Comparison of ENCODE assay signal across 23 mouse cellular contexts in genomic region chr8:26650287-26650686, GRCm38 (mm10).
DNase-seq lines count a peak whose midpoint lies in the region; ATAC-seq and TF ChIP-seq lines count a peak whose summit lies in the region.
"Had no signal": no experiment of that assay in that cellular context is flagged by ENCODE, and none has a peak within 500 bp of the region (broad histone marks: within the 10 kb centered on the region; RNA-seq: fewer than 3 reads in every experiment).

No protein-coding gene starts in this region.

- TF ChIP-seq POLR2A in myocyte (IDR thresholded peaks at IDR 0.05; ENCODE audit: insufficient read length, low read depth), result no peak

- H3K4me1 ChIP-seq in hindbrain, embryonic 10.5 days (replicated peaks), result 0 out of 2 replicates have a peak, but pooled peaks cover 4% of the 10 kb centered on the region
- H3K4me1 ChIP-seq in hindbrain, embryonic 11.5 days (replicated peaks; ENCODE audit: control insufficient read depth, insufficient read depth, low read length), result no peaks in the 10 kb centered on the region
- H3K4me1 ChIP-seq in neural tube, embryonic 13.5 days (replicated peaks), result 0 out of 2 replicates have a peak, but pooled peaks cover 10% of the 10 kb centered on the region
- H3K4me1 ChIP-seq in neural tube, embryonic 15.5 days, result 0 out of 2 replicates have a peak, but pooled peaks cover 4% of the 10 kb centered on the region
- H3K4me1 ChIP-seq in forebrain, embryonic 15.5 days, result no peaks in the 10 kb centered on the region
- H3K4me1 ChIP-seq: heart, embryonic 13.5 days; hindbrain, embryonic 15.5 days had no signal

- no peaks in the 10 kb centered on the region for H3K36me3 ChIP-seq in hindbrain, embryonic 10.5 days
- H3K36me3 ChIP-seq in hindbrain, embryonic 11.5 days (ENCODE audit: control insufficient read depth, insufficient read depth, low read length), result no peaks in the 10 kb centered on the region
- no peaks in the 10 kb centered on the region for H3K36me3 ChIP-seq in neural tube, embryonic 13.5 days
- no peaks in the 10 kb centered on the region for H3K36me3 ChIP-seq in neural tube, embryonic 15.5 days
- no peaks in the 10 kb centered on the region for H3K36me3 ChIP-seq in myocyte (ENCODE audit: control insufficient read depth, insufficient read depth)
- no peaks in the 10 kb centered on the region for H3K36me3 ChIP-seq in forebrain, embryonic 15.5 days
- H3K36me3 ChIP-seq: heart, embryonic 13.5 days; hindbrain, embryonic 15.5 days; limb, embryonic 10.5 days had no signal

- H3K9ac ChIP-seq in hindbrain, embryonic 11.5 days (ENCODE audit: low read depth, low read length), result no peak overlapping the region
- H3K9ac ChIP-seq in neural tube, embryonic 13.5 days, result no peak overlapping the region
- H3K9ac ChIP-seq in neural tube, embryonic 15.5 days (replicated peaks), result no peak overlapping the region
- no peak overlapping the region for H3K9ac ChIP-seq in forebrain, embryonic 15.5 days (replicated peaks)
- H3K9ac ChIP-seq: heart, embryonic 13.5 days; hindbrain, embryonic 15.5 days had no signal

- no peak for ATAC-seq in hindbrain, embryonic 11.5 days (ENCODE audit: low FRiP score)
- ATAC-seq in neural tube, embryonic 13.5 days (ENCODE audit: low read depth), result no peak
- ATAC-seq in neural tube, embryonic 15.5 days (ENCODE audit: low FRiP score), result no peak
- no peak for ATAC-seq in forebrain, embryonic 15.5 days (replicated peaks)
- ATAC-seq: forebrain, embryonic 14.5 days; midbrain, embryonic 16.5 days had no signal

- H3K27ac ChIP-seq in hindbrain, embryonic 10.5 days, result peak overlapping the region; percentile 56
- H3K27ac ChIP-seq in hindbrain, embryonic 11.5 days (ENCODE audit: low read depth, low read length), result no peak overlapping the region
- 0 out of 2 replicates have a peak overlapping the region, but pooled peaks have one; percentile 23 for H3K27ac ChIP-seq in neural tube, embryonic 13.5 days (replicated peaks)
- no peak overlapping the region for H3K27ac ChIP-seq in neural tube, embryonic 15.5 days (replicated peaks)
- no peak overlapping the region for H3K27ac ChIP-seq in forebrain, embryonic 15.5 days (replicated peaks)
- H3K27ac ChIP-seq: heart, adult 2 months; heart, embryonic 13.5 days; hindbrain, embryonic 15.5 days; limb, embryonic 10.5 days; macrophage had no signal

- no peaks in the 10 kb centered on the region; the same call in 1 of the 2 replicates for H3K27me3 ChIP-seq in hindbrain, embryonic 10.5 days (ENCODE audit: insufficient read depth, poor library complexity, severe bottlenecking)
- no peaks in the 10 kb centered on the region for H3K27me3 ChIP-seq in hindbrain, embryonic 11.5 days (ENCODE audit: control insufficient read depth, insufficient read depth, low read length)
- H3K27me3 ChIP-seq in neural tube, embryonic 13.5 days, result peaks cover 14% of the 10 kb centered on the region
- peaks cover 8% of the 10 kb centered on the region for H3K27me3 ChIP-seq in neural tube, embryonic 15.5 days (replicated peaks)
- H3K27me3 ChIP-seq in myocyte (ENCODE audit: control insufficient read depth, insufficient read depth, insufficient read length), result peaks cover 10% of the 10 kb centered on the region
- H3K27me3 ChIP-seq in forebrain, embryonic 15.5 days, result no peaks in the 10 kb centered on the region
- H3K27me3 ChIP-seq: hindbrain, embryonic 15.5 days had no signal

- no peak for DNase-seq in hindbrain, embryonic 10.5 days (ENCODE audit: low spot score)
- no peak for DNase-seq in hindbrain, embryonic 11.5 days (ENCODE audit: low spot score)
- DNase-seq in layer of hippocampus, adult 9-11 months, result peak; percentile 16
- DNase-seq in heart, adult 11 months, result no peak
- DNase-seq: cerebellum, adult 11-12 months; cerebellum, postnatal 14 days; gastrocnemius, postnatal 14 days; heart, adult 2 months; heart, postnatal 14 days; kidney, adult 8-10 months; kidney, postnatal 14 days; thymus, adult 2 months; thymus, postnatal 4 days had no signal

- no peaks in the 10 kb centered on the region for H3K79me2 ChIP-seq in myocyte (ENCODE audit: control insufficient read depth, insufficient read depth)

- no peak overlapping the region for H3ac ChIP-seq in myocyte (ENCODE audit: control insufficient read depth, insufficient read length)

- H3K4me3 ChIP-seq in hindbrain, embryonic 10.5 days, result no peak overlapping the region
- no peak overlapping the region for H3K4me3 ChIP-seq in hindbrain, embryonic 11.5 days (ENCODE audit: low read depth, low read length)
- H3K4me3 ChIP-seq in neural tube, embryonic 13.5 days, result no peak overlapping the region
- no peak overlapping the region for H3K4me3 ChIP-seq in neural tube, embryonic 15.5 days (replicated peaks)
- no peak overlapping the region for H3K4me3 ChIP-seq in myocyte
- no peak overlapping the region for H3K4me3 ChIP-seq in forebrain, embryonic 15.5 days
- H3K4me3 ChIP-seq: heart, adult 2 months; heart, embryonic 13.5 days; hindbrain, embryonic 15.5 days; limb, embryonic 10.5 days had no signal

- H3K4me2 ChIP-seq in hindbrain, embryonic 11.5 days (replicated peaks; ENCODE audit: low read depth, low read length), result no peak overlapping the region
- H3K4me2 ChIP-seq in neural tube, embryonic 13.5 days, result no peak overlapping the region
- no peak overlapping the region for H3K4me2 ChIP-seq in neural tube, embryonic 15.5 days
- no peak overlapping the region for H3K4me2 ChIP-seq in myocyte (ENCODE audit: low read depth)
- H3K4me2 ChIP-seq in forebrain, embryonic 15.5 days (replicated peaks), result no peak overlapping the region
- H3K4me2 ChIP-seq: heart, embryonic 13.5 days; hindbrain, embryonic 15.5 days had no signal

- H3K9me3 ChIP-seq in hindbrain, embryonic 10.5 days, result no peaks in the 10 kb centered on the region
- no peaks in the 10 kb centered on the region for H3K9me3 ChIP-seq in hindbrain, embryonic 11.5 days (ENCODE audit: control insufficient read depth, low read length)
- H3K9me3 ChIP-seq in neural tube, embryonic 13.5 days, result no peaks in the 10 kb centered on the region; the same call in 1 of the 2 replicates
- no peaks in the 10 kb centered on the region for H3K9me3 ChIP-seq in neural tube, embryonic 15.5 days (replicated peaks)
- no peaks in the 10 kb centered on the region for H3K9me3 ChIP-seq in forebrain, embryonic 15.5 days
- H3K9me3 ChIP-seq: heart, embryonic 13.5 days; hindbrain, embryonic 15.5 days; limb, embryonic 10.5 days had no signal

- WGBS in hindbrain, embryonic 10.5 days, result 57% methylated on average over 1 of the region's 1 CpGs
- 58% methylated on average over 1 of the region's 1 CpGs for WGBS in hindbrain, embryonic 11.5 days
- 21% methylated on average over 1 of the region's 1 CpGs for WGBS in neural tube, embryonic 13.5 days
- 13% methylated on average over 1 of the region's 1 CpGs for WGBS in neural tube, embryonic 15.5 days
- 14% methylated on average over 1 of the region's 1 CpGs for WGBS in forebrain, embryonic 15.5 days

TF ChIP-seq in myocyte, 11 proteins besides CTCF, POLR2A, EP300 and RAD21:
- TF ChIP-seq MYOD1 (IDR thresholded peaks at IDR 0.05; ENCODE audit: control insufficient read depth in 1 of 3, insufficient read length in 2 of 3, low read depth in 2 of 3) (peak in 2 of 3 experiments; percentile 20 to 41), SRF (IDR thresholded peaks at IDR 0.05; ENCODE audit: control insufficient read depth, insufficient read length, low read depth) (no peak), MAX (IDR thresholded peaks at IDR 0.05; ENCODE audit: low read depth) (no peak), POLR2AphosphoS2 (IDR thresholded peaks at IDR 0.05; ENCODE audit: insufficient read length, low read depth) (no peak), MYOG (IDR thresholded peaks at IDR 0.05; ENCODE audit: control insufficient read depth in 1 of 3, insufficient read depth in 1 of 3, insufficient read length in 2 of 3, low read depth in 2 of 3) (no peak), E2F4 (IDR thresholded peaks at IDR 0.05; ENCODE audit: insufficient read depth) (no peak)

Comparison
In these comparisons a context has a peak if more than half of its experiments do, and no peak if none do; other contexts are left out.
1. H3K27ac ChIP-seq: peak in hindbrain, embryonic 10.5 days (single experiment) and neural tube, embryonic 13.5 days (single experiment); none in hindbrain, embryonic 11.5 days (single experiment), neural tube, embryonic 15.5 days (single experiment) and forebrain, embryonic 15.5 days (single experiment).